Mouse (Mus musculus) heart, postnatal 0 days (tissue): ENCODE results near the gene As3mt. TPM values are rescaled to one million over a fixed set of nuclear protein-coding genes. Genes with fewer than 3 reads are reported as not detected.

Source experiments
- ATAC-seq: fragments of 200-750 bp; cut with Nextera tagmentation; 2 replicates; pipeline ENCODE4 v1.8.0; 2017; ENCODE audit warnings: low read depth, moderate number of reproducible peaks, moderate library complexity; ENCODE audit not compliant: insufficient read depth
- DNase-seq: peaks from one replicate; pipeline ENCODE4 v3.0.0-alpha.2; 2016; ENCODE audit warnings: low spot score
- H3K27ac ChIP-seq: fragments of 300-500 bp; sonication (generic); 2 replicates; pipeline ENCODE4 v1.5.1; 2014; ENCODE audit warnings: low read depth, mild to moderate bottlenecking
- H3K27me3 ChIP-seq: fragments of 300-500 bp; sonication (generic); 2 replicates; pipeline ENCODE4 v1.6.1; 2014; ENCODE audit warnings: low read length, mixed read lengths; ENCODE audit not compliant: control insufficient read depth, insufficient read depth
- H3K36me3 ChIP-seq: fragments of 300-500 bp; sonication (generic); replicated peaks from 2 replicates; pipeline ENCODE4 v1.6.1; 2014; ENCODE audit warnings: low read length, mixed read lengths; ENCODE audit not compliant: control insufficient read depth, insufficient read depth
- H3K4me1 ChIP-seq: fragments of 300-500 bp; sonication (generic); 2 replicates; pipeline ENCODE4 v1.6.1; 2014; ENCODE audit warnings: antibody characterized with exemption; ENCODE audit not compliant: control insufficient read depth, insufficient read depth
- H3K4me2 ChIP-seq: fragments of 300-500 bp; sonication (generic); 2 replicates; pipeline ENCODE4 v1.6.1; 2014; ENCODE audit warnings: low read depth, mild to moderate bottlenecking, low read length, moderate library complexity
- H3K4me3 ChIP-seq: fragments of 300-500 bp; sonication (generic); 2 replicates; pipeline ENCODE4 v1.5.1; 2014; ENCODE audit warnings: low read depth, low read length
- H3K9ac ChIP-seq: fragments of 300-500 bp; sonication (generic); replicated peaks from 2 replicates; pipeline ENCODE4 v1.6.1; 2014; ENCODE audit warnings: low read depth, low read length, mixed read lengths
- H3K9me3 ChIP-seq: fragments of 300-500 bp; sonication (generic); replicated peaks from 2 replicates; pipeline ENCODE4 v1.6.1; 2016; ENCODE audit warnings: low read length; ENCODE audit not compliant: control insufficient read depth
- CTCF ChIP-seq: IDR thresholded peaks from 2 replicates; pipeline ENCODE4 v1.5.1; 2016; ENCODE audit warnings: antibody characterized with exemption, control low read depth, low read depth
- EP300 ChIP-seq: IDR thresholded peaks from 2 replicates; pipeline ENCODE4 v1.6.1; 2016; ENCODE audit warnings: antibody characterized with exemption, low read depth
- WGBS: fragments of 180-500 bp; shearing (Covaris S2); extraction: QIAGEN DNeasy Blood & Tissue Kit; methylation state at CpG from one replicate; pipeline ENCODE4 v1.1.7; 2014; 5-methylcytosine and 5-hydroxymethylcytosine counted together
- polyA plus RNA-seq: library from polyadenylated mRNA; unstranded; fragments of >200 nt; fragmentation: Nextera tagmentation; extraction: Ambion mirVana; gene quantifications from 2 replicates; pipeline ENCODE4 v1.2.1, GENCODE M21; 2015
- total RNA-seq: library from RNA; depleted of rRNA; stranded (reverse); fragments of >200 nt; gene quantifications from 2 replicates; pipeline ENCODE4 v1.2.3, GENCODE M21; 2014; ENCODE audit warnings: low replicate concordance; rRNA removed

Gene As3mt
- total and polyA plus RNA-seq, 2 experiments from 2014 or later, result 24.1 to 61.7 TPM

GRCm38 (mm10) chr19:46784038-46784437 is 76.8 kb downstream of the As3mt start:
- WGBS, result 75% methylated on average over 5 of the region's 5 CpGs
- no peak overlapping the region for H3K4me2 ChIP-seq
- ATAC-seq (no peak), DNase-seq (no peak)
- H3K4me1 ChIP-seq, result no peaks in the 10 kb centered on the region
- H3K36me3 ChIP-seq, result no peaks in the 10 kb centered on the region
- no peaks in the 10 kb centered on the region for H3K27me3 ChIP-seq
- H3K9ac ChIP-seq, result no peak overlapping the region
- no peak for TF ChIP-seq CTCF
- TF ChIP-seq EP300, result no peak
- H3K9me3 ChIP-seq, result no peaks in the 10 kb centered on the region
- H3K27ac ChIP-seq, result no peak overlapping the region
- H3K4me3 ChIP-seq, result no peak overlapping the region

GRCm38 (mm10) chr19:46784502-46784901 is 77.2 kb downstream of the As3mt start:
- 64% methylated on average over 6 of the region's 6 CpGs for WGBS
- no peaks in the 10 kb centered on the region for H3K9me3 ChIP-seq
- TF ChIP-seq EP300 (no peak), CTCF (no peak)
- no peaks in the 10 kb centered on the region for H3K4me1 ChIP-seq
- H3K9ac ChIP-seq, result no peak overlapping the region
- H3K4me2 ChIP-seq, result no peak overlapping the region
- ATAC-seq, result no peak
- H3K4me3 ChIP-seq, result no peak overlapping the region
- no peak overlapping the region for H3K27ac ChIP-seq
- H3K27me3 ChIP-seq, result no peaks in the 10 kb centered on the region
- DNase-seq, result no peak
- no peaks in the 10 kb centered on the region for H3K36me3 ChIP-seq

- no peaks in the 10 kb centered on the region for H3K9me3 ChIP-seq
- no peak for ATAC-seq
- H3K4me3 ChIP-seq, result no peak overlapping the region
- H3K27ac ChIP-seq, result no peak overlapping the region
- H3K36me3 ChIP-seq, result no peaks in the 10 kb centered on the region
- no peak overlapping the region for H3K9ac ChIP-seq
- no peak for DNase-seq
- no peaks in the 10 kb centered on the region for H3K4me1 ChIP-seq
- WGBS, result 84% methylated on average over 4 of the region's 4 CpGs
- TF ChIP-seq EP300 (no peak), CTCF (no peak)
- no peaks in the 10 kb centered on the region for H3K27me3 ChIP-seq
- H3K4me2 ChIP-seq, result no peak overlapping the region
Observed at GRCm38 (mm10) chr19:46785633-46786032, 78.4 kb downstream of the As3mt start.

- no peak for ATAC-seq
- DNase-seq, result no peak
Observed at GRCm38 (mm10) chr19:46789782-46790181, 82.5 kb downstream of the As3mt start.

More at GRCm38 (mm10) chr19:46789782-46790181, 82.5 kb downstream of the As3mt start:
- no peaks in the 10 kb centered on the region for H3K27me3 ChIP-seq
- H3K4me3 ChIP-seq, result no peak overlapping the region
- no peaks in the 10 kb centered on the region for H3K36me3 ChIP-seq
- no peak overlapping the region for H3K9ac ChIP-seq
- 86% methylated on average over 1 of the region's 1 CpGs for WGBS
- no peaks in the 10 kb centered on the region for H3K9me3 ChIP-seq
- H3K27ac ChIP-seq, result no peak overlapping the region
- H3K4me1 ChIP-seq, result no peaks in the 10 kb centered on the region
- TF ChIP-seq CTCF, result no peak
- no peak for TF ChIP-seq EP300
- no peak overlapping the region for H3K4me2 ChIP-seq

Other genes starting within 250 kb of the As3mt start
- gene Trim8, start 205.8 kb upstream of the As3mt start, total RNA-seq, result 35.9 and 48.3 TPM in 2 replicates
- gene Trim8, start 205.8 kb upstream of the As3mt start, polyA plus RNA-seq, result 14.3 and 14.6 TPM in 2 replicates
- gene Arl3, start 134.3 kb upstream of the As3mt start, total RNA-seq, result 37.2 and 38.2 TPM in 2 replicates
- gene Arl3, start 134.3 kb upstream of the As3mt start, polyA plus RNA-seq, result 79.5 and 80.6 TPM in 2 replicates
- 4.2 and 5.9 TPM in 2 replicates for gene Sfxn2, start 134.1 kb upstream of the As3mt start, total RNA-seq
- gene Sfxn2, start 134.1 kb upstream of the As3mt start, polyA plus RNA-seq, result 4.6 and 5.1 TPM in 2 replicates
- 72.8 and 89.7 TPM in 2 replicates for gene Wbp1l, start 108.4 kb upstream of the As3mt start, total RNA-seq
- 34.4 and 36.4 TPM in 2 replicates for gene Wbp1l, start 108.4 kb upstream of the As3mt start, polyA plus RNA-seq
- 0.08 and 3.9 TPM in 2 replicates for gene Cyp17a1, start 34.3 kb upstream of the As3mt start, total RNA-seq
- gene Cyp17a1, start 34.3 kb upstream of the As3mt start, polyA plus RNA-seq, result 0.68 and 0.88 TPM in 2 replicates
- gene Borcs7, start 17.6 kb upstream of the As3mt start, total RNA-seq, result 2.4 and 9.0 TPM in 2 replicates
- 18.7 and 22.2 TPM in 2 replicates for gene Borcs7, start 17.6 kb upstream of the As3mt start, polyA plus RNA-seq
- gene Cnnm2, start 54.1 kb downstream of the As3mt start, total RNA-seq, result 11.0 and 15.0 TPM in 2 replicates
- 1.8 and 2.1 TPM in 2 replicates for gene Cnnm2, start 54.1 kb downstream of the As3mt start, polyA plus RNA-seq